Mouse (Mus musculus): ENCODE data around the gene Eloa.

Gene Eloa

GRCm38 (mm10) chr4:136021549-136022047, at the start of gene Eloa:
Gene Eloa (minus strand): TSS chr4:136021763.
- in situ Hi-C loops (cut with MboI; ENCODE audit: unreplicated experiment in 2 of 2) = no loop called here

GRCm38 (mm10) chr4:136071178-136071714, 49.7 kb upstream of the Eloa start:
- in situ Hi-C loops (cut with MboI; ENCODE audit: unreplicated experiment in 2 of 2) = loop anchor here (5.0 kb wide), 1 partner anchor 76 kb away; no protein-coding TSS in a partner anchor

GRCm38 (mm10) chr4:136070592-136070991, 49.0 kb upstream of the Eloa start:
- in situ Hi-C loops (cut with MboI; ENCODE audit: unreplicated experiment in 2 of 2) = loop anchor here (5.0 kb wide), 1 partner anchor 77 kb away; no protein-coding TSS in a partner anchor

- in situ Hi-C loops (cut with MboI; ENCODE audit: unreplicated experiment in 2 of 2) = loop anchor here (5.0 kb wide), 1 partner anchor 77 kb away; no protein-coding TSS in a partner anchor
Measured at GRCm38 (mm10) chr4:136069954-136070353, 48.4 kb upstream of the Eloa start.

- in situ Hi-C loops (cut with MboI; ENCODE audit: unreplicated experiment in 2 of 2) = no loop called here
Measured at GRCm38 (mm10) chr4:136069313-136069712, 47.8 kb upstream of the Eloa start.

- in situ Hi-C loops (cut with MboI; ENCODE audit: unreplicated experiment in 2 of 2) = no loop called here
Measured at GRCm38 (mm10) chr4:136063143-136063542, 41.6 kb upstream of the Eloa start.

GRCm38 (mm10) chr4:136059800-136060488, 38.4 kb upstream of the Eloa start:
- in situ Hi-C loops (cut with MboI; ENCODE audit: unreplicated experiment in 2 of 2) = loop anchor here in 1 of 2 experiments (5.0 kb wide), 1 partner anchor 173 kb away; no protein-coding TSS in a partner anchor

GRCm38 (mm10) chr4:136057916-136058315, 36.4 kb upstream of the Eloa start:
- in situ Hi-C loops (cut with MboI; ENCODE audit: unreplicated experiment in 2 of 2) = loop anchor here in 1 of 2 experiments (5.0 kb wide), 1 partner anchor 171 kb away; no protein-coding TSS in a partner anchor

GRCm38 (mm10) chr4:136056030-136056429, 34.5 kb upstream of the Eloa start:
- in situ Hi-C loops (cut with MboI; ENCODE audit: unreplicated experiment in 2 of 2) = loop anchor here in 1 of 2 experiments (5.0 kb wide), 1 partner anchor 169 kb away; no protein-coding TSS in a partner anchor

- in situ Hi-C loops (cut with MboI; ENCODE audit: unreplicated experiment in 2 of 2) = loop anchor here (5.0 kb wide), 4 partner anchors 37 to 252 kb away; partner anchors contain the start of genes Gale (in 1 of the 2) and Hmgcl (in 1 of the 2)
Measured at GRCm38 (mm10) chr4:136053843-136054242, 32.3 kb upstream of the Eloa start.

- in situ Hi-C loops (cut with MboI; ENCODE audit: unreplicated experiment in 2 of 2) = loop anchor here (5.0 kb wide), 4 partner anchors 36 to 251 kb away; partner anchors contain the start of genes Gale (in 1 of the 2) and Hmgcl (in 1 of the 2)
Measured at GRCm38 (mm10) chr4:136053247-136053596, 31.7 kb upstream of the Eloa start, which contains the start of gene Rpl11. Gene Rpl11 (minus strand): TSS chr4:136053428.

GRCm38 (mm10) chr4:136052534-136053246, 31.1 kb upstream of the Eloa start:
- in situ Hi-C loops (cut with MboI; ENCODE audit: unreplicated experiment in 2 of 2) = loop anchor here (5.0 kb wide), 4 partner anchors 35 to 250 kb away; partner anchors contain the start of genes Gale (in 1 of the 2) and Hmgcl (in 1 of the 2)

- in situ Hi-C loops (cut with MboI; ENCODE audit: unreplicated experiment in 2 of 2) = loop anchor here (5.0 kb wide), 4 partner anchors 35 to 250 kb away; partner anchors contain the start of genes Gale (in 1 of the 2) and Hmgcl (in 1 of the 2)
Measured at GRCm38 (mm10) chr4:136052060-136052459, 30.5 kb upstream of the Eloa start.

GRCm38 (mm10) chr4:136050226-136050625, 28.7 kb upstream of the Eloa start:
- in situ Hi-C loops (cut with MboI; ENCODE audit: unreplicated experiment in 2 of 2) = loop anchor here (5.0 kb wide), 4 partner anchors 33 to 248 kb away; partner anchors contain the start of genes Gale (in 1 of the 2) and Hmgcl (in 1 of the 2)

GRCm38 (mm10) chr4:136048291-136049032, 26.9 kb upstream of the Eloa start:
- in situ Hi-C loops (cut with MboI; ENCODE audit: unreplicated experiment in 2 of 2) = no loop called here

- in situ Hi-C loops (cut with MboI; ENCODE audit: unreplicated experiment in 2 of 2) = no loop called here
Measured at GRCm38 (mm10) chr4:136047626-136048025, 26.1 kb upstream of the Eloa start.

- in situ Hi-C loops (cut with MboI; ENCODE audit: unreplicated experiment in 2 of 2) = no loop called here
Measured at GRCm38 (mm10) chr4:136046888-136047287, 25.3 kb upstream of the Eloa start.

- in situ Hi-C loops (cut with MboI; ENCODE audit: unreplicated experiment in 2 of 2) = no loop called here
Measured at GRCm38 (mm10) chr4:136045091-136045490, 23.5 kb upstream of the Eloa start.

- in situ Hi-C loops (cut with MboI; ENCODE audit: unreplicated experiment in 2 of 2) = no loop called here
Measured at GRCm38 (mm10) chr4:136043784-136044400, 22.3 kb upstream of the Eloa start.

Data from v-Abl transformed pro-B cells (cell line).